Mouse (Mus musculus): Measurements from ENCODE around the gene Slc25a19.
"Not testable (repeated sequence)": the region's sequence is repeated elsewhere in the genome, so short reads cannot be mapped to it uniquely, and the experiment has no call there.

Gene Slc25a19

GRCm38 (mm10) chr11:115627705-115628464 lies at the start of gene Slc25a19:
TSS of gene Slc25a19 (minus strand) at chr11:115628295.
- peak; percentile 96 for DNase-seq

DNA sequence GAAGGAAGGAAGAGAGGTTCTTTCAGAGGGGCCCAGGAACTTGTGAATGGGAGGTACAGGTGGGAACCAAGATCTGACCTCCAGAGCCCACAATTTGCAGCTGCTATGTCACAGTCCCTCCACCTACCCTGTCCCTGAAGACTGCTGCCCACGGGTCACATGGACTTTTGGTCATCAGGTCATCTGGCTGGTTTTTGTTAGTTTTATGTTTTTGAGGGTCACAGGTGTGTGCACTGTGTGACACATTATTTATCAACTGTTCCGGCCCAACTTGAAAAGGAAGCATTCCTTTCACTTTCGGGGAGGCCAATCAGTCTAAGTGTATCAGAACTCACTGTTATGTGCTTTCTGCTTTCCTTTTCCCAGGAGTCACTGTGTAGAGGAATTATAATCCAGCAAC lies 49.4 kb upstream of the Slc25a19 start:
- DNase-seq = no peak

- DNase-seq = no peak
Measured at GRCm38 (mm10) chr11:115676738-115677137, 48.6 kb upstream of the Slc25a19 start.

GRCm38 (mm10) chr11:115674235-115674865 lies 46.3 kb upstream of the Slc25a19 start:
- no peak for DNase-seq

GRCm38 (mm10) chr11:115673471-115674234 lies 45.6 kb upstream of the Slc25a19 start:
- no peak for DNase-seq

- peak; percentile 63 for DNase-seq
Measured at GRCm38 (mm10) chr11:115672226-115672987, 44.3 kb upstream of the Slc25a19 start.

GRCm38 (mm10) chr11:115670451-115671050 lies 42.5 kb upstream of the Slc25a19 start:
- peak; percentile 64 for DNase-seq

DNA sequence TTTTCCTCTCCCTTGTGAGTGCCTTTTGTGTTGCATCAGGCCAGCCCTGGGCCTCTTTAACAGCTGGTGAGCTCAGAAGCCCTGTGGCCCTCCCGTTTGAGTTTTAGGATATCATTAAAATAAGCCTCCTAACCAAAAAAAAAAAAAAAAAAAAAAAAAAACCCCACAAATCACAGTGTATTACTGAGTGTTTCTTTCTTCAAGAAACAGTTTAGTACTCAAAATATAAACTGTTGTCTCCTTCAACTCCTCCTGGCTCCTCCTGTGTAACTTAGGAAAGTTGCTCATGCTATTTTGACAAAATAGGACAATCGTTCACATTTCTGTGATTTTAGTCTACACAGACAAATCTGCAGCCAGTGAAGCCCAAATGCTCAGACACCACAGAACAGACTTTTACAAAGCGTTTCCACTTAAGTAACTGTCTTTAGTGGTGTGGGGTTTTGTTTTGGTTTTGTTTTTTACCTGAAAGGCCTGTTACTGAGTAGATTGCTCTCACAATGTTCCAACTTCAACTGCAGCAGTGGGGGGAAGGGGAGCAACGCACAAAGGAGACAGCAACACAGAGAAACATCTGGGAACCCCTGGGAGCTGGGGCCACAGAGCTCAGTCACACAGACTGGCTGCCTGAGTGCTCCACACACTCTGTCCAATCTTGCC lies 35.7 kb upstream of the Slc25a19 start:
- no peak for DNase-seq

- no peak for DNase-seq
Measured at GRCm38 (mm10) chr11:115660376-115660775, 32.3 kb upstream of the Slc25a19 start.

DNA sequence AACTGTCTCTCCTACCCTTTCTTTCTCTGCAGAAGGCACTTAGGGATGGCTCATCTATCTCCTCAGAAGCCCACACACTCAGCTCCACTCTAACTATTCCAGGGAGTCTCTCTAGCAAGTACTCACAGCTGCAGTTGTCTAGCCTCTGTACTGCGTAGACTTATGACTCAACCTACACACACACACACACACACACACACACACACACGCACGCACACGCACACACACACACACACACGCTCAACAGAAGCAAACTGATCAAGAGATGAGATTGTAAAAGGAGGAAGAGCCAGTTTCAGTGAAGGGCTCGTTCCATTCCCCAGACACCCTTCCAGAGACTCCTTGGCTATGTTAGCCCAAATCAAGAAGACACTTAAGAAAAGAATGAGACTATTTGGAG lies 30.4 kb upstream of the Slc25a19 start:
- no peak for DNase-seq

- DNase-seq = no peak
Measured at GRCm38 (mm10) chr11:115654128-115654527, 26.0 kb upstream of the Slc25a19 start.

DNA sequence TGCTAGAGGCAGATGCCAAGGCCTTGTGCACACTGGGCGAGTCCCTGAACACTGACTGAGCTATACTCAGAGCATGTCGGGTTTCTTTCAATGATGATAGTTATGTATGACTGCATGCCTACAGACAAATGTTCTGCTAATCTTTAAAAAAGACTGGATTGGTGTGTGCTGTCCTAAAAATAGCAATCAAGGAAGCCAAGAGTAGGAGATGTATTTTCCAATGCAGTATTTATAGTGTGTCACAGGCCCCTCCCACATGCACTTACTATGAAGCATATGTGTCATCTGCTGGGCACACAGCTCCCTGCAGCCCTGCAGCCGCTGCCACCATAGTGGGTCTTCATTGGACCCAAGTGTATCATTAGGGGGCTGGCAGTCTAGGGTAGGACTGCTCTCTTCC lies 25.1 kb upstream of the Slc25a19 start:
- DNase-seq = no peak

DNA sequence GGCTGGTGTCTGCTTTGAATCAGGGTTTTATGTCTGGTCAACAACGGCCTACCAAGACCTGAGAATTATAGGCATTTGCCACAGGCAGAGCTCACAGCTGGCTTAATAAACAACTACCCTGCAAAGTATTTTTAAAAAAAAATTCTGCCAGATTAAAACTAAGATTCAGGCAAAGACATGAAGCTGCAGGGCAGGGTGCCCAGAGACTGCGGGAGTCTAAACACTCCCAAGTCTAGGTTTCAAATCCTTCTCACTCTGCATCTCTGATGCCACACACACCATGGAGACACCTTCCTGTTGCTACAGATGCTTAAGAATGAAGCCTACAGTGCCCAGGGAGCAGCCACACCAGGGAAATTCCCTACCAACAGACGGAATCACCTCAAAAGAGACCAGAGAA lies 23.6 kb upstream of the Slc25a19 start:
- DNase-seq = no peak

DNA sequence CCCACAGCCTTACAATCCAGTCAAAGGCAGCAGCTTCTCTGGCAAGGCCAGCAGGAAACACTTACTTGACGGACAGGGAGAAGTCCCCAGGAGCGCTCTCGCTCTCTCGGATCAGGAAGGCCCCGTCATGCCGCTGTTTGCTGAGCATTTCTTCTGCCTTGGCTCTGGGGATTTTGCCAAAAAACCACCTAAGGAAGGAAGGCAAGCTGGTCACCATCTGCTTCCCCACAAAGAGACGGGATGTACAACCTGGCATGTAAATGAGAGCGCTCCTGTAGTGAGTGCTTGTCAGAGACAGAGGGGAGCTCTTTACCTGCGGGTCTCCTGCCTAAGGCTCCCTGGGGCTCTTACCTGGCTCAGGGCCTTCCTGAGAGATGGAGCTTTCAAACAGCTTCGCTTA lies 21.6 kb upstream of the Slc25a19 start:
- no peak for DNase-seq

DNA sequence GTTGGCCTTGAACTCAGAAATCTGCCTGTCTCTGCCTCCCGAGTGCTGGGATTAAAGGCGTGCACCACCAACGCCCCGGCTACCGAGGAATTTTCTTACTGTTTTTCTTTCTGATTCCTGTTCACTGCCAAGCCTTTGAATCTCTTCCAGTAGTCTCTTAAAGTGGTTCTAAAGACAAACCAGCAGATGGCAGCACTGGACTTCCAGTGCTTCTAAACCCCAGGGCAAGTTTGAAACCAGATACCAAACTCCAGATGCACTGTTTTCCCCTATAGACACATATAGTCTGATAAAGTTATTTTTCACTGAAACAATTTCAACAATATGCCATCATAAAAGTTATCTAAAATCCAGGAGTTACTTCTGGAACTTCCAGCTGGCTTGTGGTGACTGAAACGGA lies 19.4 kb upstream of the Slc25a19 start:
- DNase-seq = peak; percentile 75

DNA sequence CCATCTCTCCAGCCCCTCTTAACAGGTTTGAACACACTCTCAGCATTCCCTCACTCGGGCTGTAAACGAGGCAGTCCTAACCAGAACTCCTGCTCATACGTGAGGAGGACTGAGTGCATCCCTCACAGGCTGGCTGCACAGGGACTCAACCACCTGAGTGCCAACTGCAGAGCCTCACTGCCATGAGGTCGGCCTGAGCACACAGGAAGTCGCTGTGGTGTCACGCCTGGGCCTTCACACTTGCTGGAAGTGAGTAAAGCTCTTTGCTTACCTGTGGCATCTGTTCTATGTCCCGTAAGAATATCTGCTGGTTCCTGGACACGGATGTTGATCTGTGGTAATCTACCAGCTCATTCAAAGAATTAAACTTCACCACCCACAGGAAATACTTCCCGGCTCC lies 18.3 kb upstream of the Slc25a19 start:
- no peak for DNase-seq

GRCm38 (mm10) chr11:115645498-115645897 lies 17.4 kb upstream of the Slc25a19 start:
- DNase-seq = not testable (repeated sequence)

DNA sequence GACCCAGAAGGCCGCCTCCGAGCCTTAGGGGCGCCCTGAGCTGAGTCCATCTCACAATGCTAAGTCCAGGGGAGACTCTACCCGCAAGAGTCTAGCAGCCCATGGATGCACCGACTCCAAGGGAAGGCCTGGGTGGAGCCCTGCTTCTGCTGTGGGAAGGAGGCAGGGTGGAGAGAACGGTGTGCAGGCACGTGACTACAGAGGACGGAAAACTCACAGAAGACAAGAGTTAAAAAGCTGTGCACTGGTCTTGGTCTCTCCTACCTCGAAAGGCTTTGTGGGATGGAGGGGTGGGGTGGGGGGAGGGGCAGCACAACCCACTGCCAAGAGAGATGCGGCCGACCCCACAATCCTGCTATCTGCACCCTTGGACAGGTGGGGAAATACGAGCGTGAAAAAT lies 16.2 kb upstream of the Slc25a19 start:
- DNase-seq = no peak

- peak; percentile 80 for DNase-seq
Measured at GRCm38 (mm10) chr11:115643265-115643664, 15.2 kb upstream of the Slc25a19 start.

DNA sequence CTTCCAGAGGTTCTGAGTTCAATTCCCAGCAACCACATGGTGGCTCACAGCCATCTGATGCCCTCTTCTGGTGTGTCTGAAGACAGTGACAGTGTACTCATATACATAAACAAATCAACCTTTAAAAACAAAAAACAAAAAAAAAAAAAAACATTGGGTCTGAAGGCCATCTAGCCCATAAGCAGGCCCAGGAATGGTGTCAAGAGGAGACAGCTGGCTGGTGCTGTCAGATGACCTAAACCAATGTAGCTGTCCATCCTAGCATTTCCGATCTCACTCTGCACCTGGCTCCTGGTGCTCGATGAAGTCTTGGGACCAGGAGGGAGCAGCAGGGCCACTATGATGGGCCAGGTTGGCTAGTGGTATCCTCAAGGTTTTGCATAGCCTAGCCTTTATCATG lies 14.6 kb upstream of the Slc25a19 start:
- no peak for DNase-seq

DNA sequence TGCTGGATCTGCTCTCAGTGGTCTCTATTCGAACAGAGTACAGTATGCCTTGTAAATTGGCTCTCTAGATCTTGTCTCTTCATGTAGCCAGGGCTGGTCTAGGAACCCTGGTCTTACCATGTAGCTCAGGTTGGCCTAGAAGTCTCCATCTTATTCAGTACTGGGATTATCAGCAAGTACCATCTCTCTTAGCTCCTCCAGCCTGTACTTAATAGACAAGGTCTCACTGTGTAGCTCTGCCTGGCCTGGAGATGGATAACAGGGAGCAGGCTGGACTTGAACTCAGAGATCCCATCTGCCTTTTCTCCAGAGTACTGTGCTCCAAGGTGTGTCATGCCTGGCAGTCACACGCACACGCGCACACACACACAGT lies 13.6 kb upstream of the Slc25a19 start:
- DNase-seq = no peak
